Mouse (Mus musculus) bone marrow, adult 2 months (tissue): ENCODE measurements around the gene Ube2cbp.

Source experiments
- CTCF ChIP-seq: fragments of 200-500 bp; IDR thresholded peaks from 2 replicates; pipeline ENCODE4 v1.5.1; 2011; ENCODE audit warnings: low read length, control low read depth; ENCODE audit not compliant: control insufficient read depth, insufficient read depth
- POLR2A ChIP-seq: fragments of 200-500 bp; IDR thresholded peaks from 2 replicates; pipeline ENCODE4 v1.6.1; 2011; ENCODE audit warnings: low read depth, mild to moderate bottlenecking, control low read depth, low read length, borderline replicate concordance; ENCODE audit not compliant: control insufficient read depth

- no peak for TF ChIP-seq POLR2A
- TF ChIP-seq CTCF, result no peak
Measured at GRCm38 (mm10) chr9:86393586-86394272, 71.0 kb downstream of the Ube2cbp start.
